Mouse (Mus musculus): Measurements from ENCODE around the gene Rrp8. TPM values are rescaled to one million over a fixed set of nuclear protein-coding genes. Genes with fewer than 3 reads are reported as not detected.

Gene Rrp8
- polyA plus RNA-seq, 1 experiment, result 31.9 TPM

GRCm38 (mm10) chr7:105769959-105770358, 32.8 kb upstream of the Rrp8 start:
- Histone ChIP-seq H3K9me3 (replicated peaks; ENCODE audit: control insufficient read depth, insufficient read depth, low read length, poor library complexity, severe bottlenecking) (no peaks in the 10 kb centered on the region), H3K36me3 (ENCODE audit: control insufficient read depth, insufficient read depth, low read length, poor library complexity, severe bottlenecking) (no peaks in the 10 kb centered on the region), H3K27ac (ENCODE audit: insufficient read depth, low read length) (no peak overlapping the region), H3K27me3 (ENCODE audit: control insufficient read depth, insufficient read depth, low read length, poor library complexity, severe bottlenecking) (no peaks in the 10 kb centered on the region), H3K4me3 (ENCODE audit: low read depth, low read length) (no peak overlapping the region), H3K4me1 (ENCODE audit: control insufficient read depth, insufficient read depth, low read length) (no peaks in the 10 kb centered on the region), H3K9ac (ENCODE audit: low read depth, poor library complexity, severe bottlenecking) (no peak overlapping the region)
- no peak for TF ChIP-seq CTCF (IDR thresholded peaks at IDR 0.05; ENCODE audit: low read depth, low read length)
- no peak for TF ChIP-seq EP300 (IDR thresholded peaks at IDR 0.05; ENCODE audit: insufficient read depth, low read depth, low read length)
- TF ChIP-seq POLR2A (IDR thresholded peaks at IDR 0.05; ENCODE audit: insufficient read depth, low read length), result no peak

DNA sequence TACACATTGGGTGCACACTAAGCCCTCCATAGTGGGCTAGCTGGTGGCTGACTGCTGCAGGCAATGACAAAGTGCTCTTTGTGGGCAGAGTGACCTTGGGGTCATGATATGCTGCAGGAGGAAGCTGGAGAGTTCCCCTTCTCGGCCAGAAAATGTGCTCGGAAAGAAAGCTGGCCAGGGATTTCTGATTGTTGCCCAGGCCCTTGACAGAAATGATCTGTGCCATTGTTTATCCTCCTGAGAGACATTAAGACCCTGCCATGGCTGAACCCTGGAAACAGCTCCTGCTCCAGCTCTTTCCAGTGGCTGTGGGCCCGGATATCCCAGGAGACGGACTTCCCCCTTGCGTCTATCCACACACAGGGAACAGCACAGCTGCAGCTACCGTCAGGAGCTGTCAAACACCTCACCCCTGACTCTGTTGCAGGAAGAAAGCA, 30.6 kb upstream of the Rrp8 start:
- Histone ChIP-seq H3K4me3 (ENCODE audit: low read depth, low read length) (no peak overlapping the region), H3K9me3 (replicated peaks; ENCODE audit: control insufficient read depth, insufficient read depth, low read length, poor library complexity, severe bottlenecking) (no peaks in the 10 kb centered on the region), H3K27me3 (ENCODE audit: control insufficient read depth, insufficient read depth, low read length, poor library complexity, severe bottlenecking) (no peaks in the 10 kb centered on the region; the same call in 1 of the 2 replicates), H3K9ac (ENCODE audit: low read depth, poor library complexity, severe bottlenecking) (no peak overlapping the region), H3K4me1 (ENCODE audit: control insufficient read depth, insufficient read depth, low read length) (no peaks in the 10 kb centered on the region), H3K36me3 (ENCODE audit: control insufficient read depth, insufficient read depth, low read length, poor library complexity, severe bottlenecking) (no peaks in the 10 kb centered on the region), H3K27ac (ENCODE audit: insufficient read depth, low read length) (no peak overlapping the region)
- TF ChIP-seq CTCF (IDR thresholded peaks at IDR 0.05; ENCODE audit: low read depth, low read length), result no peak
- TF ChIP-seq EP300 (IDR thresholded peaks at IDR 0.05; ENCODE audit: insufficient read depth, low read depth, low read length), result no peak
- no peak for TF ChIP-seq POLR2A (IDR thresholded peaks at IDR 0.05; ENCODE audit: insufficient read depth, low read length)

DNA sequence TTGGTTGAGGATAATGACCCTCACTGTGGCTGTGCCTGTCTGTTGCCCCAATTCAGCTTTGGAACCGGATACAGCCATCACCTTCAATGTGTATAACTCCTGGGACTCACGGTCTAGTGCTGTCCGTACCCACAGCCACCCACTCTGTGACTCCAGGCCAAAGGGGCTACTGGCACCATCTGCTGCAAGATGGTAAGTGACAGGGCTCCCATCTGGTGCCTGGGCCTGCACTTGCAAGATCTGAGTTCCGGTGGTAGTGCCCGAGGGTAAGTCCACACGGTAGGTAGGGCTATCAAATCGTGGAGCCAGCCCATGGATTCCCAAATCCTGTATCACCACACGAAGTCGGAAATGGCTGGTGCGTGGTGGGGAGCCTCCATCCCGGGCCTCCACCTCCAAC, 27.1 kb upstream of the Rrp8 start:
- Histone ChIP-seq H3K9me3 (replicated peaks; ENCODE audit: control insufficient read depth, insufficient read depth, low read length, poor library complexity, severe bottlenecking) (no peaks in the 10 kb centered on the region), H3K27ac (ENCODE audit: insufficient read depth, low read length) (no peak overlapping the region), H3K36me3 (ENCODE audit: control insufficient read depth, insufficient read depth, low read length, poor library complexity, severe bottlenecking) (no peaks in the 10 kb centered on the region), H3K9ac (ENCODE audit: low read depth, poor library complexity, severe bottlenecking) (no peak overlapping the region), H3K4me1 (ENCODE audit: control insufficient read depth, insufficient read depth, low read length) (no peaks in the 10 kb centered on the region), H3K4me3 (ENCODE audit: low read depth, low read length) (no peak overlapping the region), H3K27me3 (ENCODE audit: control insufficient read depth, insufficient read depth, low read length, poor library complexity, severe bottlenecking) (no peaks in the 10 kb centered on the region; the same call in 1 of the 2 replicates)
- TF ChIP-seq EP300 (IDR thresholded peaks at IDR 0.05; ENCODE audit: insufficient read depth, low read depth, low read length) (no peak), CTCF (IDR thresholded peaks at IDR 0.05; ENCODE audit: low read depth, low read length) (no peak), POLR2A (IDR thresholded peaks at IDR 0.05; ENCODE audit: insufficient read depth, low read length) (no peak)

DNA sequence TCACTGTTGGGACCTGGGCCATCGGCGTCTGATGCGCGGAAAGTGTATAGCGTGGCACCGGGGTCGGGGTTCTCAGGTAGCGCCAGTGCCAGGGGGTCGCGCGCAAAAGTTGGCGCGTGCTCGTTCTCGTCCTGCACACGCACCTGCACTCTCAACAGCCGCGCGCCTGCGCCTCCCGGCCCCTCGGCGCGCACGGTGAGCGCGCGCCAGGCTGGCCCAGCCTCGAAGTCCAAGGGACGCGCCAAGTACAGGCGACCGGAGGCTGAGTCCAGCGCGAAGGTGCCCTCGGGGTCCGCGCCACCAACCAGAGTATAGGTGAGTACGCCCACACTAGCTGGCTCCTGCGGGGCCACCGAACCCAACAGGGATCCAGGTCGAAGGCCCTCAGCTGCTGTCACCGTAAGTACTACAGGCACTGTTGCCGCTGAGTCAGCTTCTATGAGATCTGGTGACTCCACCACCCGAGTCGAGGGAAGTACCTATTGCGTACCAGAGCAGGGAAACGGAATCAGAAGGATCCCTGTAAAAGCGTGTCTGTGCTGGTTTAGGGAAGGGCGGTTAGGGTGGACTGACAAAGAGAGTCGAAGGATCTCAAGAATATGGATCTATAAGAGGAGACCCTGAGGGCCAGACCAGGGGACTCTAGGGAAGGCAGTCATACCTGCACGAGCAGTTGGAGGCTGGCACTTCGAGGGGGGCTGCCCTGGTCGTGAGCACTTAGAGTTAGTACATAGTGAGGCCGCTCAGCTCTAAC, 25.5 kb upstream of the Rrp8 start:
- Histone ChIP-seq H3K9me3 (replicated peaks; ENCODE audit: control insufficient read depth, insufficient read depth, low read length, poor library complexity, severe bottlenecking) (no peaks in the 10 kb centered on the region), H3K4me1 (ENCODE audit: control insufficient read depth, insufficient read depth, low read length) (no peaks in the 10 kb centered on the region), H3K27me3 (ENCODE audit: control insufficient read depth, insufficient read depth, low read length, poor library complexity, severe bottlenecking) (no peaks in the 10 kb centered on the region; the same call in 1 of the 2 replicates), H3K4me3 (ENCODE audit: low read depth, low read length) (peak overlapping the region; percentile 39), H3K9ac (ENCODE audit: low read depth, poor library complexity, severe bottlenecking) (no peak overlapping the region), H3K27ac (ENCODE audit: insufficient read depth, low read length) (no peak overlapping the region), H3K36me3 (ENCODE audit: control insufficient read depth, insufficient read depth, low read length, poor library complexity, severe bottlenecking) (no peaks in the 10 kb centered on the region)
- no peak for TF ChIP-seq CTCF (IDR thresholded peaks at IDR 0.05; ENCODE audit: low read depth, low read length)
- no peak for TF ChIP-seq EP300 (IDR thresholded peaks at IDR 0.05; ENCODE audit: insufficient read depth, low read depth, low read length)
- no peak for TF ChIP-seq POLR2A (IDR thresholded peaks at IDR 0.05; ENCODE audit: insufficient read depth, low read length)

DNA sequence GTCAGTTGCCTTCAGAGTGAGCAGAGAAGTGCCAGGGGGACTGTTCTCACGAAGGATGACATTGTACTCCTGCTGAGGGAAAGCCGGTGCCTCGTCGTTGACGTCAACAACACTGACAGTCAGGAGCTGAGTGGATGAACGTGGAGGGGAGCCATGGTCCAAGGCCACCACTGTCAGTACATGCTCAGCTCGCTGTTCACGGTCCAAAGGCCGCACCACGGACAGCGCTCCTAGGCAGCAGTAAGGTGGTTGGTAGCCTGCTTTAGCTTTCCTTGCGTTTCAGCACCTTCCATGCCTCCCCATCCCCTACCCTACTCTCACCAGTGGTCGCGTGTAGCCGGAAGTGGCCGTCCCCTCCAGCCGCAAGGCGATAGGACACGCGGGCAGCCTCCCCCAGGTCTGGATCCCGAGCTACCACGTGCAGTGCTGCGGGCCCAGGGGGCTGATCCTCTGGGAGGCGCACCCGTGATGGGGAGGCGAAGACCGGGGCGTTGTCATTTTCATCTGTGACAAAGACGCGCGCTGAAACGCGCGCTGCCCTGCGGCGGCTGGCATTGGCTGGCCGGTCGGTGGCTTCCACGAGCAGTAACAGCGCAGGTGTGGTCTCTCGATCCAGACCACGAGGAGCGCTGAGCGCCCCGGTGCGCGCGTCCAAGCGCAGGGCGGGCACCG, 24.8 kb upstream of the Rrp8 start:
- Histone ChIP-seq H3K4me3 (ENCODE audit: low read depth, low read length) (peak overlapping the region; percentile 26), H3K4me1 (ENCODE audit: control insufficient read depth, insufficient read depth, low read length) (no peaks in the 10 kb centered on the region), H3K36me3 (ENCODE audit: control insufficient read depth, insufficient read depth, low read length, poor library complexity, severe bottlenecking) (no peaks in the 10 kb centered on the region), H3K27ac (ENCODE audit: insufficient read depth, low read length) (no peak overlapping the region), H3K9ac (ENCODE audit: low read depth, poor library complexity, severe bottlenecking) (no peak overlapping the region), H3K9me3 (replicated peaks; ENCODE audit: control insufficient read depth, insufficient read depth, low read length, poor library complexity, severe bottlenecking) (no peaks in the 10 kb centered on the region), H3K27me3 (ENCODE audit: control insufficient read depth, insufficient read depth, low read length, poor library complexity, severe bottlenecking) (no peaks in the 10 kb centered on the region; the same call in 1 of the 2 replicates)
- TF ChIP-seq POLR2A (IDR thresholded peaks at IDR 0.05; ENCODE audit: insufficient read depth, low read length) (no peak), EP300 (IDR thresholded peaks at IDR 0.05; ENCODE audit: insufficient read depth, low read depth, low read length) (no peak), CTCF (IDR thresholded peaks at IDR 0.05; ENCODE audit: low read depth, low read length) (no peak)

DNA sequence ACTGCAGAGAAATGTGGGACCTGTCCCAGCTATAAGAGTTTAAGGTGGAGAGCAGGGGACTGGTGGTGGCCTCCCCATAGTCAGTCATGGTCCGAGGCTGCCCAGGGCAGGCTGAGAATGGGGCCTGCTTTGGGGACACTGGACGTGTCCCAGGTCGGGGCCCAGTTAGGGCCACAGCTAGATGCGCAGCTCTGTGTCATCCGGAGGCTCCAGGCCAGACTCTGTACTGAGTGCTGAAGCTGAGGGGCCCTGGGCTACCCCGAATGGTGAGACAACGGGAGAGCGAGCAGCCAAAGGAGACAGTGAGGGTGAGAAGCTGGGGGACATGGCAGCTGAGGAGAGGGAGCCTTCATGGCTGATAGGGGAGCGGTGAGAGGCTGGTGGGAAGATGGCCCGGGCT, 16.1 kb upstream of the Rrp8 start:
- no peak overlapping the region for H3K9ac ChIP-seq (ENCODE audit: low read depth, poor library complexity, severe bottlenecking)
- no peak overlapping the region for H3K4me3 ChIP-seq (ENCODE audit: low read depth, low read length)
- H3K4me1 ChIP-seq (ENCODE audit: control insufficient read depth, insufficient read depth, low read length), result no peaks in the 10 kb centered on the region
- no peaks in the 10 kb centered on the region for H3K9me3 ChIP-seq (replicated peaks; ENCODE audit: control insufficient read depth, insufficient read depth, low read length, poor library complexity, severe bottlenecking)
- TF ChIP-seq CTCF (IDR thresholded peaks at IDR 0.05; ENCODE audit: low read depth, low read length) (no peak), POLR2A (IDR thresholded peaks at IDR 0.05; ENCODE audit: insufficient read depth, low read length) (no peak), EP300 (IDR thresholded peaks at IDR 0.05; ENCODE audit: insufficient read depth, low read depth, low read length) (no peak)
- no peak overlapping the region for H3K27ac ChIP-seq (ENCODE audit: insufficient read depth, low read length)
- H3K36me3 ChIP-seq (ENCODE audit: control insufficient read depth, insufficient read depth, low read length, poor library complexity, severe bottlenecking), result peaks cover 2% of the 10 kb centered on the region; the same call in 1 of the 2 replicates
- no peaks in the 10 kb centered on the region for H3K27me3 ChIP-seq (ENCODE audit: control insufficient read depth, insufficient read depth, low read length, poor library complexity, severe bottlenecking)

All from ES-Bruce4 (cell line).